17 mouse cellular contexts compared by ENCODE assay signal in the genomic region with DNA sequence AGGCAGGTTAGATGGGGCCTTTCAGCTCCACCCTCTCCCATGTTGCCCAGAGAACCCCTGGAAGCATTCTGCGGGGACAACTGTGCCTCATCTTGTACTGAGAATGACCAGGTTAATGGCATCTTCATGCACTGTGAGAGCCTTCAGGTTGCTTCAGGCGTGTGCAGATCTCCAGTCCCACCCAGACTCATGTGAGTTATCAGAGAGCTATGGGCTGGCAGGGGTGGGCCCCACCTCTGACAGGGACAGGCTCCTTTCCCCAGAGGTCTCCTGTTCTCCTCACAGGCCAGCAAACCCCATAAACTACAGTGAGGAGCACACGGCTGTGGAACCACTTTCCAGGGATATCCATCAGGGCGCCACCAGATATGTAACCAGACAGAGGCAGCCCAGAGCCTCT.
"Had no signal": no experiment of that assay in that cellular context is flagged by ENCODE, and none has a peak within 500 bp of the region (broad histone marks: within the 10 kb centered on the region; RNA-seq: fewer than 3 reads in every experiment).

No protein-coding gene starts in this region.

- ATAC-seq: midbrain, embryonic 13.5 days; midbrain, embryonic 15.5 days had no signal

- H3K4me2 ChIP-seq: lung, embryonic 14.5 days; midbrain, embryonic 11.5 days; midbrain, embryonic 13.5 days; midbrain, embryonic 15.5 days; neural tube, embryonic 12.5 days had no signal

- H3K4me3 ChIP-seq: megakaryocyte, embryonic 14.5 days; midbrain, embryonic 13.5 days; midbrain, embryonic 15.5 days; neural tube, embryonic 12.5 days had no signal

- H3K27me3 ChIP-seq: megakaryocyte, embryonic 14.5 days; midbrain, embryonic 13.5 days; midbrain, embryonic 15.5 days; neural tube, embryonic 12.5 days had no signal

- H3K27ac ChIP-seq: macrophage; midbrain, embryonic 13.5 days; midbrain, embryonic 15.5 days; neural tube, embryonic 12.5 days had no signal

- DNase-seq: lung, adult 18-20 months; lung, embryonic 14.5 days; lung, postnatal 10 days; lung, postnatal 36 days; retina, postnatal 1 day; right cerebral cortex, adult 18-20 months; right cerebral cortex, postnatal 25 days; right cerebral cortex, postnatal 4 days; thymus, adult 18-20 months; thymus, postnatal 14 days; thymus, postnatal 36 days had no signal

- H3K9ac ChIP-seq: lung, embryonic 14.5 days; midbrain, embryonic 13.5 days; midbrain, embryonic 15.5 days; neural tube, embryonic 12.5 days had no signal

- H3K9me3 ChIP-seq: megakaryocyte, embryonic 14.5 days; midbrain, embryonic 13.5 days; midbrain, embryonic 15.5 days; neural tube, embryonic 12.5 days had no signal
